Mouse (Mus musculus): Measurements from ENCODE around the gene Ppfia4. TPM values are rescaled to one million over a fixed set of nuclear protein-coding genes. Genes with fewer than 3 reads are reported as not detected.
"Not testable (repeated sequence)": the region's sequence is repeated elsewhere in the genome, so short reads cannot be mapped to it uniquely, and the experiment has no call there.

The Ppfia4 gene
- polyA plus RNA-seq, 2 experiments from 2014 or later: 0.20 TPM; not detected in 1

DNA sequence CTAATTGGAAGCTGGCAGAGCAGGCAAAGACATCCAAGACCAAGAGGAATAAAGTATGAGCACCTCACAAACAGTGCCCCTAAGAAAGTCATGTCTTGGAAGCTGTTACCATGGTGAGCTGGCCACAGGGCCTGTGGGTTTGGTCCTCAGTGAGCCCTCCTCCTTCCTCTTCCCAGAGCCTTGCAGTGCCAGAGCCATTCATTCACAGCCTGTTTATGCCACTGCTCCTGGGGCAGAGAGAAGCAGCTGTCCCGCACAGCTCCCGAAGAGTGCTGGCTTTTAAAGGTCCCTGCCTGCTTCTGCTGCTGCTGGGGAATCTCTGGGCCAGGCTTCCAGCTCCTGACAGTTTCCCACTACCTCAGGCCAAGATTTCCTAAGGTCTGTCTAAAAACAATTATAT, 66.9 kb downstream of the Ppfia4 start:
- ATAC-seq: no peak

DNA sequence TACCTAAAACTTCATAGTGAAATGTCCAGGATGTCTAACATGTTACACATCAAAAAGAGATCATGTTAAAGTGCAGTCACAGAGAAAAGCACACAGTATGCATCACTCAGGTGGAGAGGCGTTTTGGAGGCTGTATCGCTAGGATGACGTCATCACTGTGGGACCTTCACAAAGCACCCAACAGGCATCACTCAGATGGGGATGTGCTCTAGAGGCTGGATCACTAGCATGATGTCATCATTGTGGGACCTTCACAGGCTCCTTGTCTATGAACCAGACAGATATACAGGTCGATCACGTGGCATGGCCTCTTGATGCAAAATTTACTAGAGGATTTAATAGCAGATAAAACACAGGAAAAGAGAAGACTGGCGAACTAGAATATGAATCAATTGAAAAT, 68.4 kb downstream of the Ppfia4 start:
- no peak for ATAC-seq

DNA sequence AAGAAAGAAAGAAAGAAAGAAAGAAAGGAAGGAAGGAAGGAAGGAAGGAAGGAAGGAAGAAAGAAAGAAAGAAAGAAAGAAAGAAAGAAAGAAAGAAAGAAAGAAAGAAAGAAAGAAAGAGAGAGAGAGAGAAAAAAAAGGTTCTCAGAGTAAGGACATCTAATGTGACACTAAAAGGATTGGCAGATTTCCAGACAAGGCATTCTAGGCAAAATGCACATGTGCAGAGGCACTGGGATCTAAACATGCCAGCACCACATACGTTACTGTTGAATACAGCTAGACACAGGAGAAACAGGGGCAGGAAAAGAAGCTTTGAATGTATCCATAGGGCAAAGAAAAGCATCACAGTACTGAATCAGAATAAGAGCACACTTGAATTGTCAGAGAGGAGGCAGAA, 83.0 kb downstream of the Ppfia4 start:
- ATAC-seq: not testable (repeated sequence)

Other genes starting within 250 kb of the Ppfia4 start
- not detected for gene Chit1, start 221.7 kb downstream of the Ppfia4 start, polyA plus RNA-seq (2017; shearing (Covaris generic))
- under 1 TPM; 0.51 to 0.94 TPM for gene Chil1, start 150.8 kb downstream of the Ppfia4 start, polyA plus RNA-seq (2017; shearing (Covaris generic))
- gene Mybph, start 139.5 kb downstream of the Ppfia4 start, polyA plus RNA-seq (2017; shearing (Covaris generic)): not detected
- under 1 TPM in 1 of 2 experiments, not detected in 1; 0.26 TPM for gene Adora1, start 97.5 kb downstream of the Ppfia4 start, polyA plus RNA-seq (2017; shearing (Covaris generic))
- gene Myog, start 42.9 kb downstream of the Ppfia4 start, polyA plus RNA-seq (2017; shearing (Covaris generic)): not detected
- 10 to 100 TPM; 20.3 to 23.8 TPM for gene Tmem183a, start 29.1 kb upstream of the Ppfia4 start, polyA plus RNA-seq (2017; shearing (Covaris generic))
- not detected for gene 4933406M09Rik, start 53.0 kb upstream of the Ppfia4 start, polyA plus RNA-seq (2017; shearing (Covaris generic))
- 10 to 100 TPM; 20.9 to 26.2 TPM for gene Cyb5r1, start 72.6 kb upstream of the Ppfia4 start, polyA plus RNA-seq (2017; shearing (Covaris generic))
- gene Adipor1, start 82.5 kb upstream of the Ppfia4 start, polyA plus RNA-seq (2017; shearing (Covaris generic)): 10 to 100 TPM; 26.7 to 30.7 TPM
- 10 to 100 TPM; 13.7 to 15.8 TPM for gene Klhl12, start 122.6 kb upstream of the Ppfia4 start, polyA plus RNA-seq (2017; shearing (Covaris generic))
- 10 to 100 TPM; 45.5 to 47.1 TPM for gene Rabif, start 161.7 kb upstream of the Ppfia4 start, polyA plus RNA-seq (2017; shearing (Covaris generic))
- gene Mgat4e, start 216.8 kb upstream of the Ppfia4 start, polyA plus RNA-seq (2017; shearing (Covaris generic)): not detected
- gene Kdm5b, start 227.2 kb upstream of the Ppfia4 start, polyA plus RNA-seq (2017; shearing (Covaris generic)): 10 to 100 TPM; 15.5 to 18.1 TPM

All from CD4-positive, CD25-positive, alpha-beta regulatory T cell, adult 4 months (primary cell).